Mouse (Mus musculus): ENCODE results near the gene Ccdc13.

The Ccdc13 gene

DNA sequence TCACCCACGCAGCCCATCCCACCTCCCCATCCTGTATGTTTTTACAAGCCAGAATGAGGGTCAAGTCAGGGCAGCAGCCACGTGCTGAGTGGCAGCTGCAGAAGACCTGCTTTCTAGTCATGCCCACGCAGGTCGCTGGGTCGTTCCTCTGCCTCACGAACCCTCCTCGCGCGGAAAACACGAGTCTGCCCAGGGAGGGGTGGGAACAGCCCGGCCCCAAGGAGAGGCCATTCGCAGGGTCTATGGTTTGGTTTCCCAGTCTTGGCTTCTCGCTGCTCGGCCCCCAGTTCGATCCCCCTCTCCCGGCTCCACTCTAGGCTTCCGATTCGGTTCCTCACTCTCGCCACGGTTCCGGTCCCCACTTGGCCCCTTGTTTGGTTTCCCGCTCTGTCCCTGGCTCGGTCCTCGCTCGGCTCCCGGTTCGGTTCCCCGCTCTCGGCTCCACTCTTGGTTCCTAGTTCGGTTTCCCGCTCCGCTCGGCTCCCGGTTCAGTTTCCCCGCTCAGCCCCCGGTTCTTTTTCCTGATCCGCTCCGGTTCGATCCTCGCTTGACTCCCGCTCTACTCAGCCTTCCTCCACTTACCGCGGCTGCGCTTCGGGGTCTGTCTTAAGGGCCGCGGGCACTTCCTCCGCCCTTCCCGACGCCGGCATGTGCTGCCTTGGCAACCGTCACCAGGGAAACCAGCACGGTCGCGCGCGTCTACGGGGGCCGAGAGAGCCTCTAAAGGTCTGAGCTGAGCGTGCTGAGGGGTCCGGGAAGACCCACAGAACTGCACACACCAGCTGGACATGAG is at the start of gene Ccdc13:
Gene Ccdc13 (minus strand): TSS at position 633 of the 793 bp plus-strand sequence.
- peak; percentile 62 to 68 for DNase-seq (ENCODE audit: low spot score in 2 of 2)

DNA sequence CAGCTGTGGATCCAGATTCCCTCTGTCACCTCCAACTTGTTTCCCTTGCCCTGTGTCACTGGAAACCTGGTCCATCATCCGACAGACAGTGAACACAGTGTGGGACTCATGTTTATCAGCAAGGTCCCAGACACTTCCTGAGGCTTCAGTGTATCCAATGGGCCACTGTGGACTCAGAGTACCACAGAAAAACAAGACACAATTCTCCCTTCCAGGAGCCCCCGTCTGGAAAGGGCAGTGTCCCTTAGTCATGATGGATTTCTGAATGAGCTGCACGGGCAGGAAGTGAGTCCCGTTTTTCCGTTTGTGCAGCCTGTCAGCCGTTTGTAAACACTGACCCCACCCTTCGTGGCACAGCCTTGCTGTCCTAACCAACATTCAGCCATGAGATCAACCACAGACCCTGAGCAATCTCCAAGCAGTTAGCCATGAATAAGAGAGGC is 42.8 kb upstream of the Ccdc13 start:
- DNase-seq (ENCODE audit: low spot score in 2 of 2), result no peak

DNA sequence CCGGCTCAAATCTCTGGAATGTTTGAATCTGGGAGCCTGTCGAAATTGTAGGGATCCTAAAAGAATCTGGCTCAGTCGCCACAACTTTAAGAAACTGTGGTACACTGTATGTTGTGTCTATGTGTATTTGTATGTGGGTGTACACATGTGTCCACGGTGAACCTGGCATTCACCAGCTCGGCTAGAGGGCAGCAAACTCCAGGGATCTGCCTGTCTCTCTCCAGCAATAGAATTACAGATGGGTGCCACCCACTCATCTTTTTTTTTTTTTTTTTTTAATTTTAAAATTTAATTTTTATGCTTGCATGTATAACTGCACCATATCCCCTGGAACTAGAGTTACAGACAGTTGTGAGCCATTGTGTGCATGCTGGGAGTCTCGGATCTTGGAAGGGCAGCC is 42.0 kb upstream of the Ccdc13 start:
- DNase-seq (ENCODE audit: low spot score in 2 of 2), result peak in 1 of 2 experiments; percentile 47

DNA sequence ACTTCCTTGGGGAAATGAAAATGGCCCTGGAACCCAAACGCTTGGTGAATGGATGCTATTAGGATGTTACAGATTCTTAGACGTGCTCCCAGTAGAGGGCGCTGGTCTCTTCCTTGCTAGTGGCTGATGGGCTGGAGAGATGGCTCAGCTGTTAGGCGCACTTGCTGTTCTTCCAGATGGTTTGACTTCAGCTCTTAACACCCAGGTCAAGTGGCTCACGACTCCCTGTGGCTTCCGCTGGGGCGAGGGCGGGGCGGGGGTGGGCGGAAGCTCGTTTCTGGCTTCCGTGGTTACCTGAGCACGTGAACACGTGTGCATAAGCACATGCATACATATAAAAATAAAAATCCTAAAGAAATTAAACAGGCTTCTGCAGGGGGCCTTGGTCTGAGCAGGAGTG is 41.6 kb upstream of the Ccdc13 start:
- peak; percentile 71 to 78 for DNase-seq (ENCODE audit: low spot score in 2 of 2)

DNA sequence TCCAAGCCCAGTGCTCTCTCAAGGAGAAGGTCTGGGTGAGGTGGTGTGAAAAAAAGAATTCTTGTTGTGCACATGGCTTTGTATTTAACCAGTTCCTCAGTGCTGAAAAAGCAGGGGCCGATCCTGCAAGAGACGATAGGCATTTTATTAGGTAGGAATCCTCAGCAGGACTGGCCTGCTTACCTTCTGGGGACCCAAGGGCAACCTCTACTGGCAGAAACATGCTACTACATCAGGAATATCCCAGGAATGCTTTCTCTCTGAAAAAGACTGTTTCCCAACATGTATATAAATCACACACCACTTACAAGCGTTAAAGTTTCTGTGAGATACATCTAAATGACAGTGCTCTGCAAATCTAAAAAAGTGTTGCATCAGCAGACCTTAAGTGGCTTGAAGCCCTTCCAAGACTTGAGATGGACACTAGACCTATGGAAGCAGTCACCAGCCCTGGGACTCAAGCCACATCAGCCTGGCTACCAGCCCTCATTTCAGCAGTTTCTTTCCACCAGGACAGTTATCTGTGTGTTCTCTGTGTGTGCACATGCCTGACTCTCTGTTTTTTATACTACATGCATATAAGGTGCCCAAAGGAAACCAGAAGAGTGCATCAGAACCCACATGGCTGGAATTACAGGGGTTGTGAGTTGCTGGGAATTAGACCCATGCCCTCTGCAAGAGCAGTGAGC is 37.9 kb upstream of the Ccdc13 start:
- DNase-seq (ENCODE audit: low spot score in 2 of 2), result no peak

DNA sequence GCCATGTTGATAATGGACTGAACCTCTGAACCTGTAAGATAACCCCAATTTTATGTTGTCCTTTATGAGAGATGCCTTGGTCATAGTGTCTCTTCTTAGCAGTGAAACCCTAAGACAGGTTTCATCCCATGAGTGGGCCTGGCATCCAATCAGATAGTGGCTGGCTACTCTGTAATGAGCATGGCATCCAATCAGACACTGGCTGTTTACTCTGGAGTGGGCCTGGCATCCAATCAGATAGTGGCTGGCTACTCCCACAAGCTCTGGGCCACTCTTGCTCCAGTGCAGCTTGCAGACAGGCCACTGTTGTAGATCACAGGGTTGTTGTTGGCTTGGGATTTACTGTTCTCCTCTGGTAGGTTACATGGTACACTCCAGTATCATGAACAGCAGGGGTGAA is 34.3 kb upstream of the Ccdc13 start:
- no peak for DNase-seq (ENCODE audit: low spot score in 2 of 2)

DNA sequence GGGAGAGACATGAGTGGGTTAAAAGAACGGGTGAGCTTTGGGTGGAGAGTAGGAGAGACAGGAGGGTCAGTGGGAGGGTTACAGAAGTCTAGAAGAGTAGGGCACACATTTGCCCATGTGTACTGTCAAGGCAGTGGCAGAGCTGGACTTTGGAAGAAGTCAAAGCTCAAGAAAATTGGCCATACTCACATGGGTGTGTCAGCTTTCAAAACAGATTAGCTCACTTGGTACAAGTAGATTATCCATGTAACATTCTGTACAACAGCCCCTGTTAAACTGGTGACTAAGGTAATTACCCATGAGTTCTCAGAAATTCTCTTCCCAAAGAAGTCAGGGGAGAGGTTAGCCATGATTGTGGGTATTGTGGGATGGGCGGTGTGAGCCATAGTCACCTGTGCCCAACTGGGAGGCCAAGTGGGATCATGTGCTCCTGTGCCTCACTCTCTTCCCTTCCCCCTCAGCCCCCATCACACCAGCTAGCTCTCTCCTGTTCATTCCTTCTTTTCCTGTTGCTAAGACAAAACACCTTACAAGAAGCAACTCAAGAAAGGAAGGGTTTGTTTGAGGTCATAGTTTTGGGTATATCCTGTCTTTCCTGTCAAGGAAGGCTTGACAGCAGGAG is 32.9 kb upstream of the Ccdc13 start:
- DNase-seq (ENCODE audit: low spot score in 2 of 2), result no peak

DNA sequence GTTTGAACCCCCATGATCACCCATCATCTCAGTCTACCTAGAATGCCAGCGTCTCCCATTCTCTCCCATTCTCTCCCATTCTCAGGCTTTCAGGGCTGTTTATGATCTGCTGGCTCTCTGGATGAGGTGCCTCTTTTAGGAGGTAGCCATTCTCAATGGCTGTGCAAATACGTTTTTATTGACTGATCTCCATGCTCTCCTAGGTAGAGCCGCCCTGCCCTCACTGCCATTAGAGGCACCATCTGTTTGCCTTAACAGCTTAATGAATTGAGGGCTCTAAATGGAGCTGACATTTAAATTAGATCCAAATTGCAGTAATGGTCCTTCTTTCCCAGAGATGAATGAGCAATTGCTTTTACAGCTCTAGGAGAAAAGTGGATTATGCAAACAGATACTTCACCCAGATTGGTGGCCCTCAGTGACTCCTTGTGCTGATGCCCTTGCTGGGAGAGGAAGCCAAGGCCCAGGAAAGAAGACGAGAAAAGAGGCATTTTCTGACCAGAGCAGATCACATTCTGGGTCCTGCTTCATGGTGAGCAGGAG is 30.8 kb upstream of the Ccdc13 start:
- DNase-seq (ENCODE audit: low spot score in 2 of 2), result no peak

DNA sequence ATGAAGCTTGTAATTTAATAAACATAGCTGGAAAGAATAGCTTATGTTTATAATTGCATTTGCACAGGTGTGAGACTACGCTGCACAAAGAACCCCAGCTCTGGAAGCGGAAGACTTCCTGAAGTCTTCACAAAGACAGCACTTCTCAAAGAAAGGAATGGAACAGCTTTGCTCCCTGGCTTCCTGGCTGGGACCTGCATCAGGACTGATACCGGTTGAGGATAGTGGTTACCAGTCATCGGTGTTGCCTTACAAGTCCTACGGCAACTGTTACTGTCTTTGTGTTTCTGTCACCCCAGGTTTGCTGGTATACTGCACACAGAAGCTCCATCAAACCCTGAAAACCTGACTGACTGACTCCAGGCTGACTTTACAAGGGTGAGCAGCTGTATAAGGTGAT is 30.2 kb upstream of the Ccdc13 start:
- no peak for DNase-seq (ENCODE audit: low spot score in 2 of 2)

DNA sequence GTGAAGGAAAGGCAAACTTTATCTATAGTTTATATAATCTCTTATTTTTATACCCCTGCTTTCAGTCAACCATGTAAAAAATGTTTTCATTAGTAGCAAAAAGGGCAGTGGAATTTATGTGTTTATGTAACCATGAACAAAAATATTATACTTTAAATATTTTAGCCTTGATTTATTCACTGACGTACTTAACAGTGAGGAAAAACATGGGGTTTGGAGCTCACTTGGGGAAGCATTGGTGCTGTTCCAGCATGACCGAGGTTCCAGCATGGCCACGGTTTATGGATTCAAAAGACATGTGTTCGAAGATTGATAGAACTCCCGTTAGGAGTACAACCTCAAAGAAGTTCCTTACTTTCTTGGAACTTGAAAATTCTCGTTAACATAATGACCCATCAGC is 29.0 kb upstream of the Ccdc13 start:
- DNase-seq (ENCODE audit: low spot score in 2 of 2), result no peak

DNA sequence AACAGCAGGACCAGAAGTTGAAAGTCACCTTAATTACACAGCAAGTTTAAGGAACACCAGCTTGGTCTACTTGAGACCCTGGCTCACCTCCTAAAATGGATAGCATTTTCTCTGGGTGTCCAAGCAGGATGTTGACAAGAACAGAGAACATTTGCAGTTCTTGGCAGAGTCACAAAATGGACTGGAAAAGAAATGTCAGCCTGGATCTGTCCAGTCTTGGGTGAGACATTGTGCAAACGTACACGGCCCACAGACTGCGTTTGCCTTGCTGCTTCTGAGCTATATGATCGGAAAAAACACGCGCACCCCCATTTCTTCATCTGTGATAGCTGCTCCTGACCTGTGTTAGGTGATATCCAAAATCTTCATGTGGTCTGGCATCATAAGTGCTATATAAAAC is 28.4 kb upstream of the Ccdc13 start:
- no peak for DNase-seq (ENCODE audit: low spot score in 2 of 2)

DNA sequence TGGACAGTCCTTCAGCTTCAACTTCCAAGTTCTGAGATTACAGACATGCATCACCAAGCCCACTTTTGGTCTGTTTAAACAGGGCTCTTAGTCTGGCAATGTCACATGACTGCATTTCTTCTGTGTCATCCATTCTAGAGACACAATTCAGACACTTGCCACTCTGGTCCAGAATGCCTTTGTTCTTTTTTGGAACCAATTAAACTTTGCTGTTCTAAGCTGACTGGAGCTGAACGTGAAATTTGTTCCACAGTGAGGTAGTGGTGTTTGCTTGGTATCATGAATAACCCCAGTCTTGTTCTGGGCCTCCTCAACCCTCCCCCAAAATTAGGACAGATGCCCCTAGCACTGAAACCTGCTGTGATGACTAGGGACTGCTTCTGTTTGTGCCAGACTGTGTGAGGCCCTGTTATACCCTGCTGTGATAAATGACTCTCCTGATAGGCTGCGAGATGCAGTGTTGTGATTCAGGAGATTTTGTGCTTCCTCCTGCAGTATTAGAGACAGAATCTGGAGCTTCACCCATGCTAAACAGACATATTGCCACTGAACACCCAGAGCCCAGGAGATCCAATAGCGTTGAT is 26.3 kb upstream of the Ccdc13 start:
- DNase-seq (ENCODE audit: low spot score in 2 of 2), result no peak

DNA sequence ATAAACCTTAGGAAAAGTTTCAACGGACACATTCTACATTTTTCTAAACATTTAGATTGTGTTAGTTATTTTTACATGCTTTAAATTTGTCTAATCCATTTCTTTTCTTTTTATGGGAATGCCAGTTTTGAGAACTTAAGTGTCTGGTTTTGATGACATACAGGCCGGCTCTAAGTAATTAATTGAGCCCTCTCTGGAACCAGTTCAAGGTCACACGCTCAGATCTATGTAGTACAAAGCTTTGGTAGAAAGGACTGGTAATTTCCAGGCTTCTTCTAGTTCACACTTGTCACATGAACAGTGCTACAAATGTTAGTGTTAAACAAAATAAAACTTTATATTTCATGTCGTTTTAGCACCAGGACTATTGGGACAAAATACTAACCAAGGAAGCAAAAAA is 25.6 kb upstream of the Ccdc13 start:
- no peak for DNase-seq (ENCODE audit: low spot score in 2 of 2)

DNA sequence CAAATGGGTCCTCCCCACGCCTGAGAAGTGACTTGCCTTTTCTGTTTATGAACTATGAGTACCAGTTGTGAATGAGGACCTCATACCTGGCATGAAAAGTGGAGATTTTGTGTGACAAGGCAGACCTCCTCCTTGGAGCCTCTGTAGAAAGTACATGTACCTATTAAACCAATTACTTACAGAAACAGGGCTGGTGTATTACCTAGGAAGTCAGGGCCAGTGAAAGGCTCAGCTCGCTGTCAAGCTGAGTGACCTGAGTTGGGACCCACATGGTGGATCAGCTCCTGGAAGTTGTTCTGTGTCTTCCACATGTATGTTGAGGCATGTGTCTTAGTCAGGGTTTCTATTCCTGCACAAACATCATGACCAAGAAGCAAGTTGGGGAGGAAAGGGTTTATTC is 21.7 kb upstream of the Ccdc13 start:
- DNase-seq (ENCODE audit: low spot score in 2 of 2), result no peak

DNA sequence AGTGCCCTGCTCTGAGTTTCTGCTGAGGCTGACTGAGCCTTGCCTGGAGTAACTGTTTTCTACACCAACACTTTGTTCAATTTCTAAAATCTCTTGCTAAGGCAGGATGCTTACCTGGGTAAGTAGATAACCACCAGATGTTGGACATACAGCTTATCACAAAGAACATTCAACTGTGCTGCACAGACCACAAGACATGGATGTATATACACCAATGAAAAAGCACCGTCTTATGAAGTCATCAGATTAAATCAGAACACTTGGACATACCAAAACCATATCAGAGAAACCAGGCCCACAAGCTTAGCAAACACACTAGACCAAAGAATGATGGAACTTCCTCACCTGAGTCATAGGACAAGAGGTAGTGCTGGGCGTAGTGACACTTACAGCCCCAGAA is 20.1 kb upstream of the Ccdc13 start:
- no peak for DNase-seq (ENCODE audit: low spot score in 2 of 2)

DNA sequence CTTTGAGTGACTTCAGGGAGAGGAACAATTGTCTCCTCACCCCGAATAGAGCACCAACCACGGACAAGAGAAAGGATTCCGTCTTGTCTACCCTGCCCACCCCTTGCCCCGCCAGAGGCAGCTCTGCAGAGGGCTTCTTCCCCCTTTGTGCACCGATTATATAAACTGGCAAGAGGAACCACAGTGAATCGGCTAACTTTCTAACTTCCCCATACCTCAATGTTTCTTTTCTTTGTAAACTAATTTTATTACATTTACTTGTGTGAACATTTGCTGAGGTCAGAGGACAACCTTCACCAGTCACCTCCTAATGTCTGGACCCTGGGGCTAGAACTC is 18.9 kb upstream of the Ccdc13 start, which contains the start of gene Higd1a:
Gene Higd1a (minus strand): TSS at position 210 of the 336 bp plus-strand sequence.
- DNase-seq (ENCODE audit: low spot score in 2 of 2), result no peak

DNA sequence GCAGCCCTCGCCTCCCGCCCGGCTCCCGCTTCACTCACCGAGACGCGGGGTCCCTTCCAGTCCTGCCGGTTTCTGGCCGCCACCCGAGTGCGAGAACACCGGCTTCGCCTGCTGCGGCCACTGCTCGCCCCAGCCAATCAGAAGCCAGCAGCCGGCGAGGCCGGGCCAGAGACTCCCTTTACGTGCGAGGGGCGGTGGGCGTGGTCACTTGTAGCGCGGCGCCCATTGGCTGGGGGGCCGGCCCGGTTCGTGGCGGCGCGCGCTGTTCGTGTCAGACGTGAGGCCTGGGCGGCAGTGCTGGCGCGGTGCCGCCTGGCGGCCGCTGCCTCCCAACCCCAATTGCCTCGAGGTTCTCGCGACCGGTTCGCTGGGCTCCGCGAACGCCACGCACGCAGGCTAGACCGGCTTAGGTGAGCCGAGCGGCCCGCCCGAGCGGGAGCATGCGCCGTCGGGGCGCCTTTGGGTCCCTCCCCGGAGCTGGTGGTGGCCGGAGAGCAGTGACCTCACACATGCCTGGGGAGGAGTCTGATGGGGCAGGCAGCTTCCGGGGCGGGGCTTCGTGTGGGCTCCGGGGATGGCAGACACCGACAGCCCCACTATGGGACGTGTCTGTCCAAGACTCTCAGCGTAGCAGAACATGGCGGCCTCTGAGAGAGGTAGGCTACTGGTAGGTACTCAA is 18.4 kb upstream of the Ccdc13 start:
- DNase-seq (ENCODE audit: low spot score in 2 of 2), result peak; percentile 98

DNA sequence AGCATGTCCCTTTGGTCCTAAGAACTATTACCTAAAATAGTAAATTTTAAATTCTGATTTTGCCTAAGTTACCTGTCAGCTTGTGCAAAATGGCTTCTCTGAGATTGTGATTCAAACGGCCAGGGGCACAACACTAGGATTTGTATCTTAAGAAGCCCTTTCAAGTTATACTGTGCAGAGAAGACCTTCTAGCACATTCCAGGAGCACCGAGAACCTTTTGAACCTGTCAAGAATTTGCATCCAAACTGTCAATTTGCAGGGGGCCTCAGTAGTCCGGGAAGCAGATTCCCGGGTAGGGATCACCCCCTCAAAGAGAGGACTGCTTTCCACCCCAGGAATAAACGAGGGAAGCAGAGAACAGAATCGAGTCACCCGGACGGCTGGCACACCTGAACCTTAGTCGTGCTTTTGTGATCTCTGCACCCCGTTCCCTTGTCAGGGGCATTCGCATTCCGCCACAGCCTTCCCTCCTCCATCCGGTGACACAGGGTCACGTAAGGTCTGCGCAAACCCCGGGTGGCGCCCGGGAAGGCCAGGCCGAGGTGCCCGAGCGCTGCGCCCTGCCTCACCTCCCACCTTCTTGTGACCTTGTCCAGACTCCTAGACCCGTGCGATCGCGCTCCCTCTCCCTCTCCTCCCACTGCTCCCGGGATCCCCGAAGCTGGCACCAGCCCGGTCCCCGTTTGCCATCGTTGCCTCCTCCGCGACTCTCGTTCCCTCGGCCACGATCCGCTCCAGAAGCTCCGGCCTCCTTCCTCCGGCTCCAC is 17.6 kb upstream of the Ccdc13 start:
- peak; percentile 33 to 43 for DNase-seq (ENCODE audit: low spot score in 2 of 2)

DNA sequence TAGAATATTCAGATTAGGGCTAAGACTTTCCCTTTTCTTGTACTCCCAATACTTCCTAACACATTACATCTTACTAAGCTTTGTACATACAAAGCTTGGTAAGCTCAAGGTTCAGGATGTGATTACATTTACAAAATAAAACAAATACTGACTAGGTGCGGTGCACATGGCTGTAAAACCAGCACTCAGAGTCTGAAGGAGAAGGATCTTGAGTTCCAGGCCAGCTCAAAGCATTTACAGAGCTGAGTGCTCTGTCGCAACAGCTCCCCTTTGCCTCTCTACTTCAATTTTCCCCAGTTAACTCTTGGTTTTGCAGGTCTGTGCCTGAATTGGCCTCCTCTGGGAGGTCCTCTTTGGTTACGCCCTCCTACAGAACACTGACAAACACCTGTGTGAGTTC is 15.0 kb upstream of the Ccdc13 start:
- no peak for DNase-seq (ENCODE audit: low spot score in 2 of 2)

DNA sequence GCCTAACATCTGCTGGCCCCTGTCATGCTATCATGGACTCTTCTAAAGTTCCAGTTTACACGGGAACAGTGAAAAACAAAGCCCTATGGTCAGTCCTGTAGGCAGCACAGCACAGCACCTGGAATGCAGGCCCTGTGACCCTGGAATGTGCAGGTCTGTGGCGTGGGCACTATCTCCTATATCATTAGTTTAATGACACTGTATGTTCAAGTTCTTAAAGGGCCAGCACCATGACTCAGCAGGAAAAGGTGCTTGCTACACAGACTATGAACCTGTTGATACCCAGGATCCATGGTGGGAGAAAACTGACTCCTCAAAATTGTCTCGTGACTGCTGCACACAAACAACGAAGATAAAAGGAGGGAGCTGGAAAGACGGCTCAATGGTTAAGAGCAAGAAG is 8.6 kb upstream of the Ccdc13 start:
- no peak for DNase-seq (ENCODE audit: low spot score in 2 of 2)

DNA sequence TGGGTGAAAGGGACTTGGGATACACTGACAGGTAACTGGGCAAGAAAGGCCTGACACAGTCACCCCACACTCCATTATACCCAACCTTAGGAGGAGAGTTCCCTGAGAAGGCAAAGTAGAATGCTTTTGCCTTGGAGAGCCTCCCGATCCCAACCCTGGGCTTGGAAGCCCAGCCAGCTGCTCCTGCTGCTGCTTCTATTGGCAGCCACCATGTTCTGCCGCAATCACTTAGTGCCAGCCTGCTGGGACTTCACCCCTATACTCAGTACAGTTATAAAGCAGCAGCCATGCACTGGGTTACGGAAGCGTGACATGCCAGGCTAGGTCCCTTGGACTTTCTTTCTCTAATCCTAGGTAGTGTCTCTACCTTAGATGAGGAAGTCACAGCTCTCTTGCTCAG is 7.9 kb upstream of the Ccdc13 start:
- DNase-seq (ENCODE audit: low spot score in 2 of 2), result no peak
